Mouse (Mus musculus) R1 (cell line): ENCODE data around the gene Gm10647.
"Not testable (repeated sequence)": the region's sequence is repeated elsewhere in the genome, so short reads cannot be mapped to it uniquely, and the experiment has no call there.

ENCODE experiments used
- DNase-seq: peaks from one replicate; pipeline ENCODE4 v3.0.0-alpha.2; 2018; ENCODE audit warnings: low read depth, low spot score

The Gm10647 gene

GRCm38 (mm10) chr9:66796739-66797138 lies at the start of gene Gm10647:
Gm10647 (plus strand) TSS chr9:66797039.
- DNase-seq, result no peak

- DNase-seq, result no peak
Measured at GRCm38 (mm10) chr9:66748390-66748789, 48.4 kb upstream of the Gm10647 start.

- DNase-seq, result no peak
Measured at GRCm38 (mm10) chr9:66752849-66753248, 44.0 kb upstream of the Gm10647 start.

GRCm38 (mm10) chr9:66760991-66761390 lies 35.8 kb upstream of the Gm10647 start:
- DNase-seq, result no peak

DNA sequence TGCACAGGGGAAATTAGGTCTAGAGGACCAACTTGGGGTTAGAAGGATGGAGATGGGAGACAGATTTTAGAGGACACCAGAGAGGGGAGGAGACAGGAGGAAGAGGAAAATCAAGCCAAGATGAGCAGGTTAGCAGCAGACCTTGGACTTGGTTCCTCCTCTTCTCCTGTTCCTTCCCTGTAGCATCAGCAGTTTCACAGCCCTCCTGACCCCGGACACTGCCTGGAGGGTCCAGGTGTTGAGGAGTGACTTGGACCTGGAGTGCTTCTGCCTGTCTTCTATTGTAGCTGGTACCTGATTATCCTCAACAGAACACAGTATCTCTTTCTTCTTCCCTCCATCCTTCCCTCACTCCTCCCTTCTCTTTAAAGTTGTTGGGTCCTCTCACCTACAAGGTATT lies 28.1 kb upstream of the Gm10647 start:
- no peak for DNase-seq

DNA sequence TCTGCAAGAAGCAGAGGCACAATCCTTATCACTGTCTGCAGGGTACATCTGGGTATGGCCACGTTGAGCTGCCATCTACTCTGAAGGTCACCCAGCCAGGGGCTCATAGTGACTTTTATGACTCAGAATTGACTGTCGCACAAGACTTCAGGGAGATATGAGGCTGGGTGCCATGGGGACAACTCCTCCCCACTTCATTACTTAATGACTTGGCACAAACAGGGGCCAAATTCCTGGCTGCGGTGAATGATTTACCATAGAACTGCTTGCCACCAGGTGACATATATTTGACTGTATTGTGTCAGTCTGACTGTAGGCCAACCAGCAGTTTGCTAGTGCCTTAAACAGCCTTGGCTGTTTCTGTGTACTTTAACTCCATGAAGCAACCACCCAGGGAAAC lies 27.6 kb upstream of the Gm10647 start:
- no peak for DNase-seq

DNA sequence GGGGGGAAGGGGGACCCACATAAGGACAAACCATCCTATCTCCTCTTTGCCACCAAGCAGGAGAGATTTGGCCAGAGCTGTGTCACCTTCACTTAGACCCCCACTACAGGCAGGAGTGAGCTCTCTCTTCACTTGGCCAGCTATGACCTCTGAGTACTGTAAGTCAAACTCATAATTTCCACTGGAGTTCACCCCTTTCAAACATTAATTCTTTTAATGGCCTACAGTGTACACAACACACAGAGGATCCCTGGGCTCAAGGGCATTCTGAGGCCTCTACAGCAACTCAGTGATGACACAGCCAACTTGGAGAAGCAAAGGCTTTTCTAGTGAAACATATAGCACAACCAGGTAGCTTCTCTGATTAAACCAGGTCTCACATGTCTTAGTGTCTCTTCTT lies 26.1 kb upstream of the Gm10647 start:
- no peak for DNase-seq

- DNase-seq, result not testable (repeated sequence)
Measured at GRCm38 (mm10) chr9:66784552-66784951, 12.3 kb upstream of the Gm10647 start.

- peak; percentile 35 for DNase-seq
Measured at GRCm38 (mm10) chr9:66787821-66788220, 9.0 kb upstream of the Gm10647 start.

GRCm38 (mm10) chr9:66794629-66795463 lies 2.0 kb upstream of the Gm10647 start:
- no peak for DNase-seq

DNA sequence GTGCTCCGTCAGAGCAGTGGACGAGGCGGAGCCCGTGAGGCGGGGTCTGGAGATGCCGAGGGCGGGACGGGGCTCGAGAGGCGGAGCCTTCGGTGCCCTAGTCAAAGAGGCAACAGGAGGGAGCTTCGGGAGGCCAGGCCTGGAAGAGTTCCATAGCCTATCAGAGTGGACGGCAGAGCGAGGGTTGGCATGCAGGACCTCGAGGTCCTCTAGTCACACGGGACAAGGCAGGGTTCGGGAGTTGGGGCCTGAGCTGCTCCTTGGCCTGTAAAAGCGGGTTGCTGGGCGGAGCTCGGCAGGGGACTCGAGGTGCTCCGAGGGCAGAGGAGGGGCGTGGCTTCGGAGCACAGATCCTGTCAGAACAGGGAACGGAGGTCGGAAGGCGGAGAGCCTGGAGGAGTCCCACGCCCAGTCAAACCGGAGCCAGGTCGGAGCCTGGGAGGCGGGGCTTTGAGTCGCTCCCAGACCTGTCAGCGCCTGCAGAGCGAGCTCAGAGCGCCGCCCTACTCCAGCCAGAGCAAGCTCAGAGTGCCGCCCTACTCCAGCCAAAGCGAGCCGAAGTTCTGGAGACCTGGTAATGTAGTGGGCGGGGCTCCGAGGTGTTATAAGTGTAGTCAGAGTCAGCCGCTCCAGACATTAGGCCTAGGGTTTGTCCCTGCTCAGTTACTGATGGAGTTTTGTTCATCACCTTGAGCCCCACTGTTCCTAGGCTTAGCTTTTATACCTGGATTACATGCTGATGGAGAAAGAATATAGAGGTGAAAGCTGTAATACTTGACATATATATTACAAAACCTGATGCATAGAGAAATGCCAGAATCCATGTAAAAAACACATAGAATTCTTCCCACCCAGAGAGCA lies 1.1 kb upstream of the Gm10647 start, which contains the start of gene Aph1b:
Gene Aph1b, minus strand, starts transcription at position 27 of the 861 bp plus-strand sequence.
- DNase-seq, result peak; percentile 99

GRCm38 (mm10) chr9:66801947-66802346 lies 5.1 kb downstream of the Gm10647 start:
- DNase-seq, result peak; percentile 61

DNA sequence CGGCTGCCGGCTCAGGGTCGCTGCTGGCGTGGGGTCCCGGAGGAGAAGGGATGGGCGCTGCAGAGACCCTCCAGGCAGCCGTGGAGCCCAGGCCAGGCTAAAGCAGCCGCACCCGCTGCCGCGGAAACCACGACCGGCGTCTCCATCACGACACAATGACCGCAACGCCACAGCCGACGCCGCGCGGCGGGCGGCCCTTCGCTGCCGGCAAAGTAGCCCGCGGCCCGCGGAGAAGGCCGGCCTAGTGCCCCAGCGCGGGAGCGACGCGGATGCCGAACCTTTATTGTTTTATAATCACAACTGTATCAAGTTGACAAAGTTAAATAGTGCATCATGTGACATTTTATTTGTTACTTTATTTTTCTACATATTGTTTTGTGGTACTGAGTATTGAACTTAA lies 9.1 kb downstream of the Gm10647 start:
- DNase-seq, result peak; percentile 8

DNA sequence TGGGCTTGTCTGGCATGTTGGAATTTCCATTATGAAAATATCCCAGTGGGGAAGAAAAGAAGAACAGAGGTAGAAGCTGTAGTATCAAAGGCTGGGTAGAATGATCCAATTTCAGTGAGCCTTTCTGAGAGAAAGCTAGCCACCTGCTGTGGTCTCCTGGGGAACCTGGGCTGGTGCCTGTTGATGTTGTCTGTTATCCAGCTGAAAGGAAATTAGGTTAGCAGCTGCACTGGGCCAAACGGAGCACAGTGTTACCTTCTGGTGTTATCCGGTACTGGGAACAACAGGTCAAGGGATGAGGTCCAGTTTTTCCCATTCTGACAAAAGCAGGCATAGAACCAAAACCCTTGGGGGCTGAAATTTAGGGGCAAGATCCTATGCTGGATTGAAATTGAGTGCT lies 16.6 kb downstream of the Gm10647 start:
- no peak for DNase-seq

DNA sequence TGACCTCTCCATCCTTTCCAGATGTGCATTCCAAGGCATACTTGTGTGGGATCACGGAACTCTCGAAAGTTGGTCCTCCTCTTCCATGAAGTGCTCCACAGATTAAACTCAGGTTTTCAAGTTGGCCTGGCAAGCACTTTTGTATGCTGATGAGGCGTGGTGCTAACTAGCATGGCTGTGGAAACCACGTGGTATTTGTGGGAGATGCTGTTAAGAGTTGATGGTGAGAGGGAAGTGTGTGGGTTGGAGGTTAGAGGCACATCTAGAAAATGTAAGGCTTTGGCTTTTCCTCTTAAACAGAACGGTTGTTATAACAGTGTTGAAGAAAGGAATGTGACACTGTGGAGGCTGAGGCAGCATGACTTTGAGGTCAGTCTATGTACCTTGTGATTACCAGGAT lies 24.2 kb downstream of the Gm10647 start:
- DNase-seq, result no peak

DNA sequence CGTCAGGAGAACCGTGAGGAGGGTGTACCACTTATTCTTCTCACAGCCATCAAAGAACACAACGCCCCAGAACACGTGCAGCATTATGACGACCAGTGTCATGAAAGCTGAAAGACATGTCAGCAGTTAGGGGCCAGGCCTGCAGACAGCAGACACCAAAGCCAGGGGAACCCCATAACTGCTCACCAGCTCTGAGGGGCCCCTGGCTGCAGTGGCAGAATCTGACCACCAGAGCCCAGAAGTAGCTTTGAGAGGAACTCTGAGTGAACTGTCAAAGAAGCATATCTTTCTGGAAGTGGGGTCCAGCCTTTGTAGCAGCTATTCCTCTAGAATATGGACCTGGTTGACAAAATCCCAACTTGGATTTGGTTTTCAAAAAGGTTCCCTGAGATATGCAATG lies 25.4 kb downstream of the Gm10647 start:
- not testable (repeated sequence) for DNase-seq

DNA sequence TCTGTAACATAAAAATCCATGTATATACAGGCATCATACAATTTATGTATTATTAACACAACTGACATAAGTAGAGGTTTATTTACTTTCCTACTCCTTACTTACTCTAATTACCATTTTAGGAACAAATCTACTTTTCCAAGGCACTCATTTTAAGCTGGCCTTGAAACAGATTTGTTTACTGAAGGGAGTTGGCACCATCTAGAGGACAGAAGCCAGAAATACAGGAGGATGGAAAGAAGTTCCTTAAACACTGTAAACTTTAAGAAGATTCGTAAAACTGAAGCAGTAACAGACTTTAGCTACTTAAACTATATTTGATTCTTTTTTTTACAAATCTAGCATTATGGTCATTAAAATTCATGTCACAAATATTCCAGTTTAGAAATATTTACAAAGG lies 29.2 kb downstream of the Gm10647 start:
- DNase-seq, result peak; percentile 64

DNA sequence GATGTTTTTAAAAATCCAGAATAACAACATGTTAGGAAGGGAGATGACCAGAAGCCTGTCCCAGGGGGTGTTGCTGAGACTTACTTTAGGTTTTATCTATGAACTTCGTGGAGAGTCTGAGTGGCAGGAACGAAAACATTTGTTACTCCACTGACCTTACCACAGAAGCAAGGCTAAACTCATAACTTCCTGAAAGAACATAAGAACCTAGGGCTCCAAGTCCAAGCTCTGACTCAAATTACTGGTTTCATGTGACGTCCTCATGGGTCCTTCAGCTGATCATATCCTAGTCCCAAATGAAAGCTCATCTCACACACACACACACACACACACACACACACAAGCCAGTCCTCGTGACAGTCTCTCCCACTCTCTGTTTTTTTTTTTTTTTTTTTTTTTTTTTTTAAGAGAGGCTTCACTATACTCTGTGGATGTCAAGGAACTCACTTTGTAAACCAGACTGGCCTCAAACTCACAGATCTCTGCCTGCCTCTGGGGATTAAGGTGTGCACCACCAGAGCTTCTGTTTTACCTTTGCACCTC lies 35.6 kb downstream of the Gm10647 start:
- DNase-seq, result no peak

DNA sequence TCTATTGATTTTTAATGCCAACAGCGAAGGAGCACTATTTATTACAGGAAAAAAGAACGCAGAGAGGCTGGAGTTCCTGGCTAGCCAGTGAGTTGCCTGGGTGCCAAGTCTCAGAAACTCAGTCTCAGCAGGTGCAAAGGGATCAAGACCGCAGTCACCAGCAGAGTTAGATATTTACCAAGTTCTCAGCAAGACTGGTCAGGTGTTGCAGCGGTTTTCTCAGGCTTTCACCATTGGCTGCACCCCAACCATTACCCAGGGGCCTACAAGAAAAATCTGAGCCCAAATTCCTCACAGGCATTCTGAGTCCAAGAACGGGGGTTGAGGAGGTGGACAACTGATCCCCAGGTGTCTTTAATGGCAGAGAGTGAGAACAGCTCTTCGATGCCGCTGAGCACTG lies 37.0 kb downstream of the Gm10647 start:
- DNase-seq, result no peak

GRCm38 (mm10) chr9:66834318-66835096 lies 37.7 kb downstream of the Gm10647 start, which contains the start of gene Aph1c:
Aph1c (minus strand) TSS chr9:66834726.
- DNase-seq, result peak; percentile 99

GRCm38 (mm10) chr9:66835097-66835480 lies 38.2 kb downstream of the Gm10647 start:
- no peak for DNase-seq
